Mouse (Mus musculus) stomach, embryonic 15.5 days (tissue): ENCODE data around the gene Timp3. TPM values are rescaled to one million over a fixed set of nuclear protein-coding genes. Genes with fewer than 3 reads are reported as not detected.

Experiments used
- ATAC-seq: fragments of 200-750 bp; cut with Nextera tagmentation; 2 replicates; pipeline ENCODE4 v1.8.0; 2017; ENCODE audit warnings: low read depth, moderate number of reproducible peaks, moderate TSS enrichment; ENCODE audit not compliant: insufficient read depth, low FRiP score
- H3K27ac ChIP-seq: fragments of 300-500 bp; sonication (generic); 2 replicates; pipeline ENCODE4 v1.5.1; 2015; ENCODE audit warnings: mild to moderate bottlenecking, inconsistent platforms
- H3K27me3 ChIP-seq: fragments of 300-500 bp; sonication (generic); replicated peaks from 2 replicates; pipeline ENCODE4 v1.6.1; 2015; ENCODE audit warnings: inconsistent platforms
- H3K36me3 ChIP-seq: fragments of 300-500 bp; sonication (generic); 2 replicates; pipeline ENCODE4 v1.6.1; 2015; ENCODE audit warnings: inconsistent platforms
- H3K4me1 ChIP-seq: fragments of 300-500 bp; sonication (generic); 2 replicates; pipeline ENCODE4 v1.6.1; 2015; ENCODE audit warnings: inconsistent platforms
- H3K4me2 ChIP-seq: fragments of 300-500 bp; sonication (generic); 2 replicates; pipeline ENCODE4 v1.6.1; 2015; ENCODE audit warnings: mild to moderate bottlenecking, inconsistent platforms
- H3K4me3 ChIP-seq: fragments of 300-500 bp; sonication (generic); replicated peaks from 2 replicates; pipeline ENCODE4 v1.5.1; 2015; ENCODE audit warnings: inconsistent platforms
- H3K9ac ChIP-seq: fragments of 300-500 bp; sonication (generic); 2 replicates; pipeline ENCODE4 v1.6.1; 2015; ENCODE audit warnings: inconsistent platforms
- H3K9me3 ChIP-seq: fragments of 300-500 bp; sonication (generic); 2 replicates; pipeline ENCODE4 v1.6.1; 2016; ENCODE audit warnings: inconsistent platforms
- WGBS: fragments of 180-500 bp; shearing (Covaris S2); methylation state at CpG from one replicate; pipeline ENCODE4 v1.1.7; 2015; 5-methylcytosine and 5-hydroxymethylcytosine counted together
- polyA plus RNA-seq: library from polyadenylated mRNA; unstranded; fragments of >200 nt; fragmentation: Nextera tagmentation; extraction: Ambion mirVana; gene quantifications from 2 replicates; pipeline ENCODE4 v1.2.1, GENCODE M21; 2015

The Timp3 gene
- polyA plus RNA-seq, 1 experiment from 2014 or later, result 63.5 TPM

GRCm38 (mm10) chr10:86342713-86343112 lies 42.5 kb downstream of the Timp3 start:
- ATAC-seq, result 0 out of 2 replicates have a peak, but pooled peaks have one; percentile 44
- Histone ChIP-seq H3K9ac (no peak overlapping the region), H3K36me3 (peaks cover 6% of the 10 kb centered on the region)

GRCm38 (mm10) chr10:86343362-86343761 lies 43.2 kb downstream of the Timp3 start:
- ATAC-seq, result no peak
- Histone ChIP-seq H3K27ac (no peak overlapping the region), H3K4me3 (no peak overlapping the region), H3K4me2 (no peak overlapping the region), H3K9ac (no peak overlapping the region), H3K9me3 (no peaks in the 10 kb centered on the region), H3K36me3 (peaks cover 8% of the 10 kb centered on the region), H3K4me1 (peaks cover 43% of the 10 kb centered on the region), H3K27me3 (no peaks in the 10 kb centered on the region)
- 86% methylated on average over 6 of the region's 6 CpGs for WGBS

More at GRCm38 (mm10) chr10:86342713-86343112, 42.5 kb downstream of the Timp3 start:
- no peak overlapping the region for H3K27ac ChIP-seq
- H3K27me3 ChIP-seq, result no peaks in the 10 kb centered on the region
- H3K9me3 ChIP-seq, result no peaks in the 10 kb centered on the region
- WGBS, result 62% methylated on average over 7 of the region's 7 CpGs
- H3K4me3 ChIP-seq, result no peak overlapping the region
- H3K4me1 ChIP-seq, result peaks cover 50% of the 10 kb centered on the region
- no peak overlapping the region for H3K4me2 ChIP-seq

- peaks cover 8% of the 10 kb centered on the region for H3K36me3 ChIP-seq
- no peak overlapping the region for H3K4me3 ChIP-seq
- WGBS, result 86% methylated on average over 7 of the region's 7 CpGs
- H3K4me2 ChIP-seq, result no peak overlapping the region
- H3K27me3 ChIP-seq, result no peaks in the 10 kb centered on the region
- no peak overlapping the region for H3K9ac ChIP-seq
- peaks cover 38% of the 10 kb centered on the region for H3K4me1 ChIP-seq
- no peak for ATAC-seq
- no peak overlapping the region for H3K27ac ChIP-seq
- no peaks in the 10 kb centered on the region for H3K9me3 ChIP-seq
Observed at GRCm38 (mm10) chr10:86343931-86344330, 43.8 kb downstream of the Timp3 start.

- H3K4me3 ChIP-seq, result no peak overlapping the region
- H3K4me2 ChIP-seq, result no peak overlapping the region
- peaks cover 8% of the 10 kb centered on the region for H3K36me3 ChIP-seq
- H3K4me1 ChIP-seq, result peaks cover 30% of the 10 kb centered on the region
- ATAC-seq, result no peak
- H3K9me3 ChIP-seq, result no peaks in the 10 kb centered on the region
- H3K27me3 ChIP-seq, result no peaks in the 10 kb centered on the region
- no peak overlapping the region for H3K9ac ChIP-seq
- no peak overlapping the region for H3K27ac ChIP-seq
- WGBS, result 89% methylated on average over 6 of the region's 6 CpGs
Observed at GRCm38 (mm10) chr10:86344654-86345053, 44.5 kb downstream of the Timp3 start.

GRCm38 (mm10) chr10:86345645-86346044 lies 45.5 kb downstream of the Timp3 start:
- no peak overlapping the region for H3K4me2 ChIP-seq
- no peak for ATAC-seq
- H3K36me3 ChIP-seq, result peaks cover 8% of the 10 kb centered on the region
- H3K4me1 ChIP-seq, result peaks cover 20% of the 10 kb centered on the region; the same call in 1 of the 2 replicates
- H3K4me3 ChIP-seq, result no peak overlapping the region
- no peak overlapping the region for H3K9ac ChIP-seq
- H3K27ac ChIP-seq, result no peak overlapping the region
- no peaks in the 10 kb centered on the region for H3K27me3 ChIP-seq
- no peaks in the 10 kb centered on the region for H3K9me3 ChIP-seq
- WGBS, result 96% methylated on average over 9 of the region's 9 CpGs

DNA sequence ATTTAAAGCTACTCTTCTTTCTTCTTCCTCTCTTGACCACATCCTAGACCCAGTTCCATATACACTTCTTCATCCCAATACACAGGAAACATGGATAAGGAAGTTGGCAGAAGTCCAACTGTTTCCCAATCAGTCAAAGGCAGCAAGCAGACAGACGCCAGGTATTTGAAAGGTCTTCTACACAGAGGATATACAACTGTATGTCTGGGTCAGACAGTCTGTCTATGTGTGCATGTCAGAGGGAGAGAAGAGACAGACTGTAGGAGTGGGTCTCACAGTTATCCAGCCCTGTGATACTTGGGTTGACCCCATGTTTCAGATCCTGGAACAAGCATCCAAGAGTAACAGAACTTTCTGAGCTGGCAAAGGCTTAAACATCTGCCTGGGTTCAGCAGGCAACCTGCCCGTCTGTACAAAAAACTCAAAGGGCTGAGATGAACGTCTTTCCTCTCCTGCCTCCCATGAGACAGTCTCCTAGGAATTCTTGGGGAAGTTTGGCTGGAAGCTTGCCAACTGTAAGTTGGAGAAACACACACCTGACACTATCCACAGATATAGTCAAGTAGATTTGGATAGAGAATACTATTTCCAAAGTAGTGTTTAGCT lies 46.2 kb downstream of the Timp3 start:
- H3K36me3 ChIP-seq, result peaks cover 8% of the 10 kb centered on the region
- peaks cover 15% of the 10 kb centered on the region; the same call in 1 of the 2 replicates for H3K4me1 ChIP-seq
- H3K9me3 ChIP-seq, result no peaks in the 10 kb centered on the region
- 0 out of 2 replicates have a peak overlapping the region, but pooled peaks have one; percentile 16 for H3K27ac ChIP-seq
- ATAC-seq, result peak; percentile 41; the same call in 1 of the 2 replicates
- no peak overlapping the region for H3K4me2 ChIP-seq
- WGBS, result 36% methylated on average over 3 of the region's 3 CpGs
- no peaks in the 10 kb centered on the region for H3K27me3 ChIP-seq
- no peak overlapping the region for H3K9ac ChIP-seq
- H3K4me3 ChIP-seq, result no peak overlapping the region

DNA sequence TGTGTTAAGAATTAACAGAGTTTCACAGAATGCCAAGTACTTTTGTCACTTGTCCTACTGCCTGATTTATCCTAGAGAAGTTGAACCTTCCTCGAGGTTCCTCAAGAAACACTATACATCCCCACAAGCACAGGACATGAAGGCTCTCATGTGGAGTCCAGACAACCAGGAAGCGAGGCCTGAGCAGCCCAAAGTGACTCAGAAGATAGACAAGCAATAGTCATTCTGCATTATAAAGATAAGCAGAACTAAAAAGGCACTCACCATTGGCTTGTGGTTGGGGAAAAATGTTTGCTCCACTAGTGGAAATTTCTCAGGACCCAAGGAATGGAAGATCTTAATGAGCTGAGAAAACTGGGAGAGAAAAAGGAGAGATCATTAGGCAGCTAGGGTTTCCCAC lies 51.1 kb downstream of the Timp3 start:
- Histone ChIP-seq H3K9ac (no peak overlapping the region), H3K27ac (no peak overlapping the region), H3K27me3 (no peaks in the 10 kb centered on the region), H3K4me1 (no peaks in the 10 kb centered on the region), H3K4me3 (no peak overlapping the region), H3K9me3 (no peaks in the 10 kb centered on the region), H3K4me2 (no peak overlapping the region), H3K36me3 (0 out of 2 replicates have a peak, but pooled peaks cover 2% of the 10 kb centered on the region)
- 78% methylated on average over 2 of the region's 2 CpGs for WGBS
- ATAC-seq, result no peak

- no peak overlapping the region for H3K27ac ChIP-seq
- H3K27me3 ChIP-seq, result no peaks in the 10 kb centered on the region
- 93% methylated on average over 3 of the region's 3 CpGs for WGBS
- H3K36me3 ChIP-seq, result 0 out of 2 replicates have a peak, but pooled peaks cover 2% of the 10 kb centered on the region
- H3K4me2 ChIP-seq, result no peak overlapping the region
- H3K9me3 ChIP-seq, result no peaks in the 10 kb centered on the region
- no peak overlapping the region for H3K4me3 ChIP-seq
- ATAC-seq, result peak; percentile 84; the same call in 1 of the 2 replicates
- no peaks in the 10 kb centered on the region for H3K4me1 ChIP-seq
- H3K9ac ChIP-seq, result no peak overlapping the region
Observed at GRCm38 (mm10) chr10:86352521-86352920, 52.3 kb downstream of the Timp3 start.

- Histone ChIP-seq H3K27ac (no peak overlapping the region), H3K4me2 (no peak overlapping the region), H3K36me3 (no peaks in the 10 kb centered on the region), H3K4me3 (no peak overlapping the region), H3K9me3 (no peaks in the 10 kb centered on the region), H3K4me1 (0 out of 2 replicates have a peak, but pooled peaks cover 5% of the 10 kb centered on the region), H3K27me3 (no peaks in the 10 kb centered on the region), H3K9ac (no peak overlapping the region)
- WGBS, result 54% methylated on average over 5 of the region's 5 CpGs
- ATAC-seq, result no peak
Observed at GRCm38 (mm10) chr10:86356819-86357563, 56.8 kb downstream of the Timp3 start.

- Histone ChIP-seq H3K4me2 (no peak overlapping the region), H3K27me3 (no peaks in the 10 kb centered on the region), H3K4me1 (peaks cover 7% of the 10 kb centered on the region; the same call in 1 of the 2 replicates), H3K27ac (no peak overlapping the region), H3K36me3 (no peaks in the 10 kb centered on the region), H3K9me3 (no peaks in the 10 kb centered on the region), H3K9ac (no peak overlapping the region), H3K4me3 (no peak overlapping the region)
- no peak for ATAC-seq
- 80% methylated on average over 7 of the region's 7 CpGs for WGBS
Observed at GRCm38 (mm10) chr10:86358307-86358975, 58.3 kb downstream of the Timp3 start.

GRCm38 (mm10) chr10:86359208-86359607 lies 59.0 kb downstream of the Timp3 start:
- Histone ChIP-seq H3K4me2 (no peak overlapping the region), H3K4me3 (no peak overlapping the region), H3K27ac (no peak overlapping the region; the same call in 1 of the 2 replicates), H3K9me3 (no peaks in the 10 kb centered on the region), H3K27me3 (no peaks in the 10 kb centered on the region), H3K36me3 (no peaks in the 10 kb centered on the region), H3K4me1 (peaks cover 12% of the 10 kb centered on the region; the same call in 1 of the 2 replicates), H3K9ac (no peak overlapping the region)
- WGBS, result 49% methylated on average over 2 of the region's 2 CpGs
- no peak for ATAC-seq

DNA sequence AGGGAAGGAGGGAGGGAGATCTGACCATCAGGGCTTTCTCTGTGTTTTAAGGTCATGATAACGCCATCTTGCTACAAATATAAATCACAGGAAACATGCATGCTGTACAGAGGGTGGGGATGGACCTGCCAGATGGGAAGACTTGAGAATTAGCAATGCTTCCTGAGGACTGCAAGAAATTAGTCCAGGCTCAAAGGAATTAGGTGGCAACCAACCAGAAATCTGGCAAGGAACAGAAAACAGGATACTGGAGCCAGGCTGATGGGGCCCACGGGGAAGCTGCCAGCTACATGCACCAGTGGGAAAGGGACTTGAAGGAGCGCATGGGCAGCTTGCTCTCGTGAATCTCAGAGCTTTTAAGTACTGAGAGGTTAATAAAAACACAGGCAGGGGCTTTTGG lies 59.5 kb downstream of the Timp3 start:
- WGBS, result 53% methylated on average over 4 of the region's 4 CpGs
- H3K27ac ChIP-seq, result no peak overlapping the region; the same call in 1 of the 2 replicates
- H3K9ac ChIP-seq, result no peak overlapping the region
- ATAC-seq, result no peak
- H3K36me3 ChIP-seq, result no peaks in the 10 kb centered on the region
- no peaks in the 10 kb centered on the region for H3K27me3 ChIP-seq
- H3K4me2 ChIP-seq, result no peak overlapping the region
- peaks cover 12% of the 10 kb centered on the region; the same call in 1 of the 2 replicates for H3K4me1 ChIP-seq
- no peaks in the 10 kb centered on the region for H3K9me3 ChIP-seq
- H3K4me3 ChIP-seq, result no peak overlapping the region
